Mouse (Mus musculus) MN1 (cell line): ENCODE data around the gene Lcn6.
"Not testable (repeated sequence)": the region's sequence is repeated elsewhere in the genome, so short reads cannot be mapped to it uniquely, and the experiment has no call there.

Experiments used
- DNase-seq: peaks from one replicate; pipeline ENCODE4 v3.0.0-alpha.2; 2016; ENCODE audit warnings: low spot score

The Lcn6 gene

DNA sequence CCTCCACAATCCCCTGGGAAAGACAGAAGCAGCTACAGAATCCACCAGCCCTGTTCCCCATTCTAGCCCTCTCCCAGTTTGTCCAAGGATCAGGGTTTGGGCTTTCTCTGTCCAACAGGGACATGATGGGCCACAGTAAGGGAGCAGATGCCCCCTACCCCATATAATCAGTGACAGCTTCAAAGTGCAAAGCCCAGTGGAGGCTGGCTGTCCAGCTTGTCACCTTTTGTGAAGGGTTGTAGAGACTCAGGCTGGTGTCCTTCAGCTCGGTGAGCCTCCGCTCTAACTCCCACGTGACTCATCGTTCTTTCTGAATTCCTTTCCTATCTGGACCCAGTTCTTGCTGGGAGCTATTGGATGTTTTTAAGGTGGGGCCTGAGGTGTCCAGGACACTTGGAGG, 27.1 kb downstream of the Lcn6 start:
- DNase-seq: no peak

DNA sequence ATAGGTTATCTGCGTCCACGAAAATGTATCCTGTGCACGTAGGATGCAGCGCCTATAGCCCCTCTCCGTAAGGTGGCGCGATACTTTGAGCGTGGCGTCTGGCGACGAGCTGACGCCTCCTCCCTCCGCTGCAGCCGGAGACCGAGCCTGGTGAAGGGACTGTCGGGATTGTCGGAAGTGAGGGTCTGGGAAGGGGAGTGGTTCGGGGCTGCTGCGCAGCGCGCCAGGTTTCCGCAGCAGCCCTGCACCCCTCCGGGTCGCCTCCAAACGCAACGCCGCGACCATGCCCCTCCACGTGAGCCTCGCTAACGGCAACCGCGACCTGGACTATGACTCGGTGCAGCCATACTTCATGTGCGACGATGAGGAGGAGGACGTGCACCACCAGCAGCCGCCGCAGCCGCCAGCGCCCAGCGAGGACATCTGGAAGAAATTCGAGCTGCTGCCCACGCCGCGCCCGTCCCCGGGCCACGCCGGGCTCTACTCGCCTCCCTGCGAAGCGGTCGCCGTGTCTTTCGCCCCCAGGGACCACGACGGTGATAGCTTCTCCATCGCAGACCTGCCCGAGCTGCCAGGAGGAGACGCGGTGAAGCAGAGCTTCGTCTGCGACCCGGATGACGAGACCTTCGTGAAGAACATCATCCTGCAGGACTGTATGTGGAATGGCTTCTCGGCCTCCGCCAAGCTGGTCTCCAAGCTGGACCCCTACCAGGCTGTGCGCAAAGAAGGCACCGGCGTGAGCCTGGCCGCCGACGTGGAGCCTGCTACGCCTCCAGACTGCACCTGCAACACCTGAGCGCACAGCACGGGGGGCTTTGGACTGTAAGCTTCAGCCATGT, 30.3 kb downstream of the Lcn6 start, which contains the start of gene Bmyc:
Gene Bmyc (plus strand): TSS at position 97 of the 839 bp plus-strand sequence.
- DNase-seq: peak; percentile 81

DNA sequence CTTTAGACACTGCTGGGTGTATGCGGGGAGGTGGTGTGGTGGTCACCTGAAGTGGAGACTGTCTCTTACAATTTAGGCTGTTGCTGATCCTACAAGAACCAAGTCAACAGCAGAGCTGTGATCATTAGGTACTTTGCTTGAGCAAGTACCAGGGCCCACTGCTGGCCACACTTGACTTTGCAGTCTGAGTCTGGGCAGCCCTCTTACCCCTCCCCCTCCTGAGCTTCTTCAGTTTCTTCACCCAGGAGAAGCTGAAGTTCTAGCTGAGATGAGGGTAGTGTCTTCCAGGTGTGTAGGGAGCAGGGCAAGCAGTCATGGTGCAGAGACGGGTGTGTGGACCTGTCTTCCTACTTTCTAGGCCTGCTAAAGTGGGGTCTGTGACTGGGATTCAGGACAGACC, 31.5 kb downstream of the Lcn6 start:
- peak; percentile 42 for DNase-seq

DNA sequence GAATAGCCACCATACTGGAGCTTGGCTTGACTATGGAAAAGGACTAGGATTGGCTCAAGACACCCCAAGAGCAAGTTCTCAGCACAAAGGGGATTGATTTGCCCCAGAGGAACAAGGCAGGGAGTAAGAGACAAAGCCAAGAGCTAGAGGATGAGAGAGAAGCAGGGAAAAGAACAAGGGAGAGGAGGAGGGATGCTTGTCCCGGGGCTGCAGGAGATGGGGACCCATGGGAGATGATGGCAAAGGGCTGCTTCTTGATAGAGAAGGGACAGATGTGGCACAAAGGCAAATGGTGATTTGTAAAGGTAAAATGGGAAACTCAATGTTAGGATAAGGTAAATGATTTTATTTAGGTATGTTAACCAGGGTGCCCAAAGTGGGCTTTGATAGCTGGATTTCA, 32.5 kb downstream of the Lcn6 start:
- not testable (repeated sequence) for DNase-seq

DNA sequence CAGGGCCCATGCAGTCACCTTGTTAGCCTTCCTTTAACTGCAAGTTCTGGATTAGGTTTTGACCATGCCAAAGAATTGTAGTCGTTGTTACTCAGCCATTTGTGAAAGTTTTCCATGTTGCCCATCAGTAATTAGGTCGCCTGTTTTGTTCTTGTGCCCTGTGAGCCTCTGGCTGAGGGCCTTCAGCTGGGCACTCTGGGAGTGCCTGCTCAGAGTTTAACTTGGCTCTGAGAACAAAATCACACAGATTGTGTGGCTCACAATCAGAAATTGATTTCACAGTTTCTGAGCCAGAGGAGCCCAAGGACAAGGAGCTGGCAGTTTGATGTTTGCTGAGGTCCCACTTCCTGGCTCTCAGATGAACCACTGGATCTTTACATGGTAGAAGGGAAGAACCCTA, 33.2 kb downstream of the Lcn6 start:
- not testable (repeated sequence) for DNase-seq

DNA sequence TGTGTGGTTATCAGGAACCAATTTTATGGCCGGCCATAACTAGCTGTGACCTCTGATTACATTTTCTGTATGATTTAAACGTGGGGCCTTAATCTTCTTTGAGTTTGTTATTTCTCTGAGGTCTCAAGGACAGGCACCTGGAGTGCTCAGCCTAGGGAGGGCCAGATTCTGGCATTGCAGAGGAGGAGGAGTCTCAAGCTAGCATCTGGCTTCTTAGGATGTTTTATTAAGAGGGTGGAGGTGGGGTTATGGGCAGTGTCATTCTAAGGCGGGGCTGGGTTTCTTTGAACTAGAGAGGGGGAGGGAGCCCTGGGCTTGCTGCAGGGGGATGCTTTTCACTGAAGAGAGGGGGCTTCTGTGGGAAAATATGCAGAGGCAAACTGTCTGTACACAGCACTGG, 35.1 kb downstream of the Lcn6 start:
- not testable (repeated sequence) for DNase-seq

DNA sequence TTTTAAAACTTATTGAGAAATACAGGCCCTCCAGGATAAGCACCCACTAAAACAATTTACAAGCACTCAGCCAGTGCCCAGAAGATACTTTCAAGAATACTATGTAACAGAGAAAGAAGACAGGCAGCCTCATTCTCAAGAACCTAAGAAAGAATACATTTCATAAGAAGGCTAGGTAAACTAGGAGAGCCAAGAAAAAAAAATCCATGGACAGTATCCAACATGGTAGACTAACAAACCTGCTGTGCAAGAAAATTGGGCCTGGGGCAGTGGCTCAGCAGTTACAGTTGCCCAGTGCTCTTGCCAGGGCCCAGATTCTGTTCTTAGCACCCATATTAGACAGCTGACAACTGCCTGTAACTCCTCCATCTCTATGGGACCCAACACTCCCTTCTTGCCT, 40.6 kb downstream of the Lcn6 start:
- DNase-seq: no peak
